Mouse (Mus musculus): ENCODE results near the gene Eed.

The Eed gene

DNA sequence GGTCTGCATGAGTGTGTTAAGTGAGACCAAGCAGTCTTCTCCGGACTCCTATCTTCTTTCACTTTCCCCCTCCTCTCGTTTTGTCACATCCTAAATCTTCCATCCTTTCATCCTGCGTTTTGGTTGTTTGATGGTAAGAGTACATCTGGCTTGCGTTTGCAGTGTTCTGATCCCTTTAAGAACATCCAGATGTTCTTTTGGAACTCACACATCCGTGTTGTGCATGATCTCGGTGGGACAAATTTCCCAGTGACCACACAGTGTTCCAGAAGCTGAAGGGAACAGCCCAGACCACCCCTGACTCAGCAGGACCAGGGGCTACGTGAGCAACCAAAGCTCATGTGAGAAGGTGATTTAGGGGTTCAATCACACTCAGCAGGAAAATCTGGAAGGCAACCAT is 72.4 kb downstream of the Eed start:
- no peak for DNase-seq (ENCODE audit: low spot score)

DNA sequence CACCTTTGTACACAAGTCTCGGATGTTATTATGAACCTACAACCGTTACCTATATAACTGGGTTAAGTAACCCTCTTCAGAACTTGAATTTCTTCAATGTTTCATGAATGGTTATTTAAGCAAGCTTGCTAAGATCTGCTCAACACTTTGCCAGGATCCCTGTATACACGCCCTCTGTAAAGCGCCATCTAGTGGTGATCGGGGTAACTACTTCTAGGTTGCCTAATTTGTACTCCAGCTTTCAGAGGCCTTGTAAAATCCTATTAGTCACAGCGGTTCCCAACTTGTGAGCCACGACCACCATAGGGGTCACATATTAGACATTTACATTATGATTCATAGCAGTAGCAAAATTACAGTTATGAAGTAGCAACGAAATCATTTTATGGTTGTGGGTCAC is 72.8 kb downstream of the Eed start:
- DNase-seq (ENCODE audit: low spot score) = peak; percentile 52
